Mouse (Mus musculus): Measurements from ENCODE around the gene Vmn1r222.
"Not testable (repeated sequence)": the region's sequence is repeated elsewhere in the genome, so short reads cannot be mapped to it uniquely, and the experiment has no call there.

DNA sequence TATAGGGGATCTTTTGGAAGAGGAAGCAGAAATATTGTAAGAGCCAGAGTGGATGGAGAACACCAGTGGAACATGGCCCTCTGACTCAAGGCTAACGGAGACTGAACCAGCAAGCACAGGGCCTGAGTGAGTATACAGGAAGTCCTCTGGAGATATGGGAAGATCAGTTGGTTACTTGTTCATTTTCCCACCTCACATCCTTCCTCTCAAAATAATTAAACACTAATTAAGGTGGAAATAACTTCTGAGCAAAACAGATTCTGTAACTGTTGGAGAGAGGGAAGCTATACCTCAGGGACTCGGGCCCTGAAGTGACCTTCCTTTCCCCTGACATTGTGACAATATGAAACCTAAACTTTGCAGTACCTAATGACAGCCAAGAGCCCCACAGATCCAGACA, 21.9 kb downstream of the Vmn1r222 start, which contains the start of gene Vmn1r221:
- not testable (repeated sequence) for TF ChIP-seq POLR2A (IDR thresholded peaks at IDR 0.05; ENCODE audit: control insufficient read depth, extremely low read depth, insufficient read depth, low read length, poor library complexity); CTCF (IDR thresholded peaks at IDR 0.05; ENCODE audit: borderline replicate concordance, control insufficient read depth, extremely low read depth, insufficient read depth, low read length, poor library complexity)

All from thymus, adult 2 months (tissue).